Mouse (Mus musculus) liver, embryonic 16.5 days (tissue): Measurements from ENCODE around the gene Tmem117. TPM values are rescaled to one million over a fixed set of nuclear protein-coding genes. Genes with fewer than 3 reads are reported as not detected.
A peak's percentile ranks its signal among the peaks of the same experiment; 100 is the strongest.

Experiments used
- ATAC-seq: fragments of 200-750 bp; cut with Nextera tagmentation; 2 replicates; pipeline ENCODE4 v1.8.0; 2017; ENCODE audit warnings: low read depth, mild to moderate bottlenecking, moderate number of reproducible peaks, moderate library complexity
- H3K27ac ChIP-seq: fragments of 300-500 bp; sonication (generic); 2 replicates; pipeline ENCODE4 v1.5.1; 2014; ENCODE audit warnings: mild to moderate bottlenecking, low read length
- H3K27me3 ChIP-seq: fragments of 300-500 bp; sonication (generic); 2 replicates; pipeline ENCODE4 v1.6.1; 2014; ENCODE audit warnings: low read depth, low read length, mixed read lengths; ENCODE audit not compliant: control insufficient read depth, insufficient read depth
- H3K36me3 ChIP-seq: fragments of 300-500 bp; sonication (generic); 2 replicates; pipeline ENCODE4 v1.6.1; 2014; ENCODE audit warnings: mild to moderate bottlenecking; ENCODE audit not compliant: control insufficient read depth, insufficient read depth
- H3K4me1 ChIP-seq: fragments of 300-500 bp; sonication (generic); 2 replicates; pipeline ENCODE4 v1.6.1; 2014; ENCODE audit warnings: low read depth, low read length, mixed read lengths; ENCODE audit not compliant: control insufficient read depth
- H3K4me2 ChIP-seq: fragments of 300-500 bp; sonication (generic); 2 replicates; pipeline ENCODE4 v1.6.1; 2014; ENCODE audit warnings: low read depth, low read length, mixed read lengths
- H3K4me3 ChIP-seq: fragments of 300-500 bp; sonication (generic); 2 replicates; pipeline ENCODE4 v1.5.1; 2014; ENCODE audit warnings: low read depth, mild to moderate bottlenecking, low read length
- H3K9ac ChIP-seq: fragments of 300-500 bp; sonication (generic); 2 replicates; pipeline ENCODE4 v1.6.1; 2014; ENCODE audit warnings: low read depth, low read length
- H3K9me3 ChIP-seq: fragments of 300-500 bp; sonication (generic); replicated peaks from 2 replicates; pipeline ENCODE4 v1.6.1; 2016; ENCODE audit warnings: low read length; ENCODE audit not compliant: control insufficient read depth
- WGBS: fragments of 180-500 bp; shearing (Covaris S2); extraction: QIAGEN DNeasy Blood & Tissue Kit; methylation state at CpG from one replicate; pipeline ENCODE4 v1.1.7; 2014; ENCODE audit not compliant: insufficient replicate concordance; 5-methylcytosine and 5-hydroxymethylcytosine counted together
- polyA plus RNA-seq: library from polyadenylated mRNA; unstranded; fragments of >200 nt; fragmentation: Nextera tagmentation; extraction: Ambion mirVana; gene quantifications from 2 replicates; pipeline ENCODE4 v1.2.1, GENCODE M21; 2015

Gene Tmem117
- polyA plus RNA-seq, 1 experiment from 2014 or later, result 0.19 TPM

DNA sequence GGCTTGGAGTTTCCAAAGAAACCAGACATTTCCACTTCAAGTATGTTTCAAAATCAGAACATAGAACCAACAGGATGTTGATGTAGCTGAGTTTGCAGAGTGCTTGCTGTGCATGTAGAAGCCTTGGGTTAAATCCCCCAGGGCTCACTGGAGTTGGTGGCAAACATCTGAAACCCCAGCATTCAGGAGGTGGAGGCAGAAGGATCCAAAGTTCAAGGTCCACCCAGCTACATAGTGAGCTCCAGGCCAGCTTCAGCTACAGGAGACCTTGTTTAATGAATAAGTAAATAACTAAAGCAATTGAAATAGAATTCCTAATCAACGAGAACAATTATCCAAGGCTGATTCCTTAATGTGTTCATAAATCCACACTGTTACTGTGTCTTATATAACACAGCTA, 35.4 kb upstream of the Tmem117 start:
- H3K4me2 ChIP-seq, result no peak overlapping the region

DNA sequence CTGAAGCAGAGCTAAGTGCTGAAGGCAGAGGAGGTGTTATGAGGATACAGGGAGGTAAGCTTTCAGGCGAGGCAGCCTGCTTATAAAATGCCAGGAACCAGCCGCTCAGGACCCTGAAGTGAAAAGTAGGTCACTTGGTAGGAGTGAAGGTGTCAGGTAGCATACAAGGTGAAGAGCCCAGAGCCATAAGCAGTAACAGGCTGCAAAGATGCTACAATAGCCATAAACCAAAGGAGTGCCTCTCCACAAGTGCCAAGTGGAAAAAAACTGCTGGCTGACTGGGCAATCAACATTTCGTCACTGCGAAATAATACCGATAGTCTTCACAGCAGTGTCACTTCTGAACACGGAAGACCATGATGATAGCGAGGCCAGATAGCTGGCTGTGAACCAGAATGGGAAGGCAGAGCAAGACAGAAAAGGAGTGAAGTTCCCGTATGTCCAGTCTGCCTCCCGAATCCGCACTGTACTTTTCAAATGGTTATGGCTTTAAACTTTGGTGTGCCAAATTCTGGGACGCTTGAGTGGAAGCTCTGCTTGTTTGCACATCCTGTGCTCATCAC, 28.8 kb upstream of the Tmem117 start:
- H3K9ac ChIP-seq, result no peak overlapping the region
- no peaks in the 10 kb centered on the region for H3K36me3 ChIP-seq
- H3K9me3 ChIP-seq, result no peaks in the 10 kb centered on the region
- H3K4me3 ChIP-seq, result no peak overlapping the region
- H3K27ac ChIP-seq, result no peak overlapping the region
- ATAC-seq, result no peak
- H3K4me1 ChIP-seq, result no peaks in the 10 kb centered on the region
- no peaks in the 10 kb centered on the region for H3K27me3 ChIP-seq
- 68% methylated on average over 11 of the region's 11 CpGs for WGBS
- H3K4me2 ChIP-seq, result no peak overlapping the region

More for the DNA sequence above, 35.4 kb upstream of the Tmem117 start:
- no peak overlapping the region for H3K4me3 ChIP-seq
- no peak overlapping the region for H3K27ac ChIP-seq
- no peak overlapping the region for H3K9ac ChIP-seq
- no peak for ATAC-seq
- no peaks in the 10 kb centered on the region for H3K36me3 ChIP-seq
- H3K27me3 ChIP-seq, result no peaks in the 10 kb centered on the region
- no peaks in the 10 kb centered on the region for H3K9me3 ChIP-seq
- 45% methylated on average over 1 of the region's 1 CpGs for WGBS
- peaks cover 6% of the 10 kb centered on the region for H3K4me1 ChIP-seq

DNA sequence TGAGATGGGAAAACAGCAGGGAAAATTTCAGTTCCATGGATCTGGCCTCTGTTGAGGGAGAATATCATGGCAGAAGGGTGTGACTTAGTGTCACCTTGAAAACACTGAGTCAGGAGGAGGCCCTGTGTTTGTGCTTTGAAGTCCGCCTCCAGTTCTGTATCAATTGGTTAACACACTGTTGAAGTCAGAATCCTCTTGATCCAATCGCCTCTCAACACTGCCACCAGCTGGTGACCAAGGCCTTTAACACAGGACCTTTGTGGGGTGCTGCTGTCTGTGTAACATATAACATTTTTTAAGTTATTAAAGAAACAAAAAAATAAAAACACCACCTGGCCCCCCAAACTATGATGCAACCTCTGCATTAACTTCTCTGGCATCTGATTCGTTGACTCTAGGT, 27.7 kb upstream of the Tmem117 start:
- Histone ChIP-seq H3K27me3 (no peaks in the 10 kb centered on the region), H3K36me3 (no peaks in the 10 kb centered on the region), H3K4me1 (no peaks in the 10 kb centered on the region), H3K27ac (no peak overlapping the region), H3K9me3 (no peaks in the 10 kb centered on the region), H3K4me2 (no peak overlapping the region), H3K4me3 (no peak overlapping the region), H3K9ac (no peak overlapping the region)
- peak; percentile 55; the same call in 1 of the 2 replicates for ATAC-seq
- 22% methylated on average over 3 of the region's 3 CpGs for WGBS

DNA sequence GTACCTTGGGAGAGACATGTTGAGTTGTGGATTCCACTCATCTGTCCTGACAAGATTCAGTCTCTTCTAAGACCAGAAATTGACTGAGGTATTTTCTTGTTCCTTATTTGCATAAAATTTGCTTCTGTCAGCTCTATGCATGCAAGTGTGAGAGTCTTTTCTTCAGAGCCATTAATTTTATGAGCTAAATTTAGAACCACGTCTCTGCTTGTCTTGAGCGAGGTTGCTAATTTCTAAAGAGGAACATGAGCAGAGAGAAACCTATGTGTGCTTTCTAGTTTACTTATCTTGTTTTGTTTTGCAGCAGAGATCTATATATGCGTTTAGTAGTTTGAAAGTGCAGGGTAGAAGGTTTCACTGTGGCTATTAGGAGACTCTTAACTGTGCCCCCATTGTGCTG, 26.6 kb upstream of the Tmem117 start:
- Histone ChIP-seq H3K27me3 (no peaks in the 10 kb centered on the region), H3K27ac (no peak overlapping the region), H3K4me3 (no peak overlapping the region), H3K36me3 (no peaks in the 10 kb centered on the region), H3K4me2 (no peak overlapping the region), H3K9me3 (no peaks in the 10 kb centered on the region), H3K4me1 (no peaks in the 10 kb centered on the region), H3K9ac (no peak overlapping the region)
- WGBS, result 36% methylated on average over 3 of the region's 3 CpGs
- ATAC-seq, result no peak

DNA sequence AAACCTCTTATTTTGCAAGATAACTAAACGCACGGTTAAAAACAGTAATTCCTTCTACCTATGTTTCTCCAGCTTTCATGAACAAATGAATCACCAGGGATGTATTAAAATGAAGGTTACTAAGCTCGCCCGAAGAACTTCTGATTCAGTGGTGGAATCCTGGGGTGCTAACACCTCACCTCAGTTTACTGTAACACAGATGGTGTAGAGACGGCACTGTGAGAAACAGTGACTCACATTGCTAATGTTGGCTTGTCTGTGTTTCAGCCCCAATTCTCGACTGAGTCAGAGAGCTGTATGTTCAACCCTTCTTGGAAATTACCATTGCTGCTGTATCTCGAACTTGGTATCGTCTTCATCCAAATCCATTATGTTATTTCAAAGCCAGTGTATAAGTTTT, 21.3 kb upstream of the Tmem117 start:
- H3K4me1 ChIP-seq, result no peaks in the 10 kb centered on the region
- 70% methylated on average over 8 of the region's 8 CpGs for WGBS
- H3K27ac ChIP-seq, result no peak overlapping the region
- no peaks in the 10 kb centered on the region for H3K9me3 ChIP-seq
- no peak overlapping the region for H3K4me2 ChIP-seq
- ATAC-seq, result no peak
- H3K27me3 ChIP-seq, result no peaks in the 10 kb centered on the region
- no peak overlapping the region for H3K4me3 ChIP-seq
- H3K9ac ChIP-seq, result no peak overlapping the region
- H3K36me3 ChIP-seq, result no peaks in the 10 kb centered on the region

DNA sequence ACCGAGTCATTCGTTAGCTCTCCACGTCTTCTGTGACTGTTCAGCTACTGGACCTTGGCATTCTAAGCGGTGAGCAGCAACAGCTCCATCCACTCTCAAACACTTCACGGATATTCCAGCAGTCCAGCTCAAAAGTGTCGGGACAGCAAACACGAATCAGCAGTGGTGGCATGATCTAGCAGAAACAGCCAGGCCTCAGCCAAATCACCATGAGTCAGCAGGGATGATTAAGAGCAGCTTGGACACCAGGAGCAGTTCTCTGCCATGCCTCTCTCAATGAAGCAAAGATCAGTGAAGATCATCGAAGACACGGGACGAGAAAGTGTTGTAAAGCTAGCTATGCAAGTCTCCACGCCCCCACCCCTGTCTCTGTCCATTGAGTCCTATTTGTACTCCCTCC, 13.0 kb upstream of the Tmem117 start:
- no peaks in the 10 kb centered on the region for H3K27me3 ChIP-seq
- H3K4me2 ChIP-seq, result no peak overlapping the region
- WGBS, result 71% methylated on average over 11 of the region's 11 CpGs
- ATAC-seq, result no peak
- H3K36me3 ChIP-seq, result no peaks in the 10 kb centered on the region
- H3K27ac ChIP-seq, result no peak overlapping the region
- no peaks in the 10 kb centered on the region for H3K9me3 ChIP-seq
- no peak overlapping the region for H3K9ac ChIP-seq
- no peaks in the 10 kb centered on the region for H3K4me1 ChIP-seq
- no peak overlapping the region for H3K4me3 ChIP-seq

DNA sequence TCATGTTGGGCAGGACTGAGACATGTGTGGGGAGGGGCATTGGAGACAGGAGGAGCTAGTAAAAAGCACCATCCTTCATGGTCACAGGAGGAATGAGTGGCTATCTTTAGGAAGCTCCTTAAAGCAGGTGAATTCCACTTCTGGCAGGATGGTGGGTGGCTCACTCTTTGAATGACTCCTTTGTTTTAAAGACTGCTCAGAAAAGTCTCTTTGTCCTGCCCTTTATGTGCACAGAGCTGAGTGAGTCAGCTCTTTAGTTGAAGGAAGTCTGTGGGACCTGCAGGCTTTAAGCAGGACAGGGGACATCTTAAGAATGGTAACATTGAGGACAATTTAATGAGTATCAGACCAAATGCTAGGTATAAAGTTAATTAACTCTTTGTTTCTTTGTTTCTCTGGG, 8.1 kb upstream of the Tmem117 start:
- ATAC-seq, result no peak
- no peak overlapping the region for H3K4me3 ChIP-seq
- no peaks in the 10 kb centered on the region for H3K27me3 ChIP-seq
- H3K27ac ChIP-seq, result no peak overlapping the region
- no peaks in the 10 kb centered on the region for H3K9me3 ChIP-seq
- no peaks in the 10 kb centered on the region for H3K36me3 ChIP-seq
- H3K9ac ChIP-seq, result no peak overlapping the region
- no peak overlapping the region for H3K4me2 ChIP-seq
- no peaks in the 10 kb centered on the region for H3K4me1 ChIP-seq

DNA sequence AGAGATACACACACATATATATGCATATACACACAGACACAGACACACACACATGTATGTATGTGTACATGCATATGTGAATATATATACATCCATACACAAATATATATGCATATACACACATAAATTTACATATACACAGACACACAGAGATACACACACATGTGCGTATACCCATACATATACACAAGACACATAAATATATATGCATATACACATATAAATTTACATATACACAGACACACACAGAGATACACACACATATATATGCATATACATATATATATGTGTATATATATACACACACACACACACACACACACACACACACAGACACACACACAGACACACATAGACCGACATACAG, 586 bp upstream of the Tmem117 start:
- H3K9ac ChIP-seq, result no peak overlapping the region
- no peaks in the 10 kb centered on the region for H3K36me3 ChIP-seq
- WGBS, result 45% methylated on average over 2 of the region's 2 CpGs

DNA sequence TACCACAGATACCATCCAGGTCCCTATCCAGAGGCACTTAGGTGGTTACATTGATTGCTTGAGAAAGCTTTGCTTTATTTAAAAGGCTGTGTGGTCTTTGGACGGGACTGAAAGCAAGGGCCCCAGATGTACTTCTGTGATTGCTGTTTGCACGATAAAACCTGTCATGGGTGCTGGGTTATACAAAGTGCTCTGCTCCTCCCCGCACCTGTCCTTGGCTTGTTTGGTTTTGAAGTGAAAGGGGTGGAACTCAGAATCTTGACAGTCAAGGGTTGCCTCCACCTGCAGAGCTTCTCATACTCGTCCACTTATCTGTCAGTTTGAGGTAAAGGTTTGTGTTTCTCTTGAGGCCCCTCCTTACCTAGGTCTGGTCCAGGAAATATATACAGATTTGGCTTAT, 1.5 kb downstream of the Tmem117 start:
- no peaks in the 10 kb centered on the region for H3K9me3 ChIP-seq
- H3K27ac ChIP-seq, result no peak overlapping the region
- no peak for ATAC-seq
- WGBS, result 45% methylated on average over 4 of the region's 4 CpGs
- H3K4me3 ChIP-seq, result no peak overlapping the region
- H3K27me3 ChIP-seq, result peaks cover 20% of the 10 kb centered on the region
- no peak overlapping the region for H3K4me2 ChIP-seq
- H3K4me1 ChIP-seq, result no peaks in the 10 kb centered on the region
- H3K36me3 ChIP-seq, result no peaks in the 10 kb centered on the region
- no peak overlapping the region for H3K9ac ChIP-seq

More for the DNA sequence above, 586 bp upstream of the Tmem117 start:
- H3K4me1 ChIP-seq, result no peaks in the 10 kb centered on the region
- H3K4me3 ChIP-seq, result peak overlapping the region; percentile 53; the same call in 1 of the 2 replicates
- H3K27me3 ChIP-seq, result peaks cover 20% of the 10 kb centered on the region
- H3K27ac ChIP-seq, result no peak overlapping the region
- ATAC-seq, result no peak
- peak overlapping the region; percentile 65; the same call in 1 of the 2 replicates for H3K4me2 ChIP-seq
- H3K9me3 ChIP-seq, result no peaks in the 10 kb centered on the region
